Mouse (Mus musculus): ENCODE data around the gene Slc35b4. TPM values are rescaled to one million over a fixed set of nuclear protein-coding genes. Genes with fewer than 3 reads are reported as not detected.

Slc35b4 gene
- 42.9 and 44.6 TPM in 2 replicates for polyA plus RNA-seq (2016; fragmentation: Nextera tagmentation; extraction: Ambion mirVana)

GRCm38 (mm10) chr6:34176864-34177247 is at the start of gene Slc35b4:
Gene Slc35b4, minus strand, starts transcription at chr6:34177111.
- peaks cover 9% of the 10 kb centered on the region for H3K4me1 ChIP-seq
- H3K36me3 ChIP-seq: 0 out of 2 replicates have a peak, but pooled peaks cover 3% of the 10 kb centered on the region
- peak within 1 kb of the TSS; percentile 78 for H3K4me3 ChIP-seq
- H3K27me3 ChIP-seq: no peaks in the 10 kb centered on the region
- peak; percentile 100 for ATAC-seq (ENCODE audit: low FRiP score)
- no peaks in the 10 kb centered on the region; the same call in 1 of the 2 replicates for H3K9me3 ChIP-seq (replicated peaks)
- peak within 1 kb of the TSS; percentile 65 for H3K4me2 ChIP-seq (replicated peaks)
- peak within 1 kb of the TSS; percentile 77 for H3K27ac ChIP-seq
- peak within 1 kb of the TSS; percentile 90 for H3K9ac ChIP-seq
- WGBS: under 1% methylated on average over 29 of the region's 29 CpGs

GRCm38 (mm10) chr6:34225004-34225599 is 48.2 kb upstream of the Slc35b4 start:
- no peak for ATAC-seq (ENCODE audit: low FRiP score)
- H3K9me3 ChIP-seq (replicated peaks): peaks cover 6% of the 10 kb centered on the region; the same call in 1 of the 2 replicates
- 94% methylated on average over 3 of the region's 3 CpGs for WGBS
- H3K36me3 ChIP-seq: no peaks in the 10 kb centered on the region
- no peaks in the 10 kb centered on the region; the same call in 1 of the 2 replicates for H3K4me1 ChIP-seq
- no peak overlapping the region for H3K27ac ChIP-seq
- no peak overlapping the region for H3K4me3 ChIP-seq
- H3K9ac ChIP-seq: no peak overlapping the region
- no peak overlapping the region for H3K4me2 ChIP-seq (replicated peaks)
- no peaks in the 10 kb centered on the region for H3K27me3 ChIP-seq

GRCm38 (mm10) chr6:34216450-34217319 is 39.8 kb upstream of the Slc35b4 start:
- no peak for ATAC-seq (ENCODE audit: low FRiP score)
- peaks cover 3% of the 10 kb centered on the region; the same call in 1 of the 2 replicates for H3K4me1 ChIP-seq
- WGBS: 62% methylated on average over 9 of the region's 9 CpGs
- no peak overlapping the region for H3K4me3 ChIP-seq
- H3K4me2 ChIP-seq (replicated peaks): no peak overlapping the region
- H3K36me3 ChIP-seq: no peaks in the 10 kb centered on the region
- no peak overlapping the region for H3K27ac ChIP-seq
- H3K9ac ChIP-seq: no peak overlapping the region
- no peaks in the 10 kb centered on the region for H3K9me3 ChIP-seq (replicated peaks)
- no peaks in the 10 kb centered on the region for H3K27me3 ChIP-seq

- Histone ChIP-seq H3K27ac (no peak overlapping the region), H3K36me3 (no peaks in the 10 kb centered on the region), H3K9ac (no peak overlapping the region), H3K4me3 (no peak overlapping the region), H3K27me3 (no peaks in the 10 kb centered on the region), H3K4me2 (replicated peaks) (no peak overlapping the region), H3K4me1 (no peaks in the 10 kb centered on the region), H3K9me3 (replicated peaks) (no peaks in the 10 kb centered on the region)
- 83% methylated on average over 3 of the region's 3 CpGs for WGBS
- ATAC-seq (ENCODE audit: low FRiP score): no peak
Measured at GRCm38 (mm10) chr6:34205754-34206153, 28.8 kb upstream of the Slc35b4 start.

GRCm38 (mm10) chr6:34204971-34205572 is 28.2 kb upstream of the Slc35b4 start:
- 69% methylated on average over 8 of the region's 8 CpGs for WGBS
- H3K36me3 ChIP-seq: no peaks in the 10 kb centered on the region
- no peak overlapping the region for H3K4me2 ChIP-seq (replicated peaks)
- H3K27me3 ChIP-seq: no peaks in the 10 kb centered on the region
- H3K27ac ChIP-seq: no peak overlapping the region
- H3K9ac ChIP-seq: no peak overlapping the region
- no peaks in the 10 kb centered on the region for H3K4me1 ChIP-seq
- H3K4me3 ChIP-seq: no peak overlapping the region
- no peak for ATAC-seq (ENCODE audit: low FRiP score)
- H3K9me3 ChIP-seq (replicated peaks): no peaks in the 10 kb centered on the region

DNA sequence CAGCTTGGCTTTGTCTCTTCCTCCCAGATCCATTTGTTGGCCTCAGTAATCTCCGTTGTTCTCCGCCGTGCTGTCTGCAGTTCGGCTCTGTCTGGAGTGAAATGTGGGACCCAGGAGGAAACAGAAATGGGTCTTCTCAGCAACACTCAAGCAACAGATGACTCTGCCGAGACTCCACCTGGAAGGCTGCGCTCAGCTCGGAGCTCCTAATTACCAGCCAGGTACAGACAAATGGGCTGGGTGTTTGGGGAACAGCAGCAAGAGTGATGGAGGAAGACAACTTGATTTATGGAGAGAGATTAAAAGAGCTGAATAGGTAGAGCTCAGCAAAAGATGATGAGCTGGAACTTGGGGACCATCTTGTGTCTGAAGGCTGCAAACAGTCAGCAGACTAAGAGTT is 26.6 kb upstream of the Slc35b4 start:
- no peak for ATAC-seq (ENCODE audit: low FRiP score)

DNA sequence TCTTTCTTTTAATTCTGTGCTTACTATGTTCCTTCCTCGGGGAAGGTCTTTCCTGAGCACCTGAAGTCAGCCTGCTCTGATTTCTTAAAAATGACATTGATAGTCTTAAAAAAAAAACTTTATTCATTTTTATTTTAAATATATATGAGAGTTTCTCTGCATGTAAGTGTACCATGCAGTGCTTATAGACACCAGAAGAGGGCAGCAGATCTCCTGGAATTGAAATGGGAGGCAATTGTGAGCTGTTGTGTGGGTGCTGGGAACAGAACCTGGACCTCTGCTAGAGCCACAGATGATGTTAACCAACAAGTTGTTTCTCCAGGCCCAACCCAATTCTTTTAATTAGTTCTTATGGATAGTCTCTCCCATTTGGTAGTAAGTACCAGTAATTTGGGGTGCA is 18.1 kb upstream of the Slc35b4 start:
- no peaks in the 10 kb centered on the region for H3K4me1 ChIP-seq
- H3K36me3 ChIP-seq: no peaks in the 10 kb centered on the region
- ATAC-seq (ENCODE audit: low FRiP score): no peak
- no peaks in the 10 kb centered on the region for H3K9me3 ChIP-seq (replicated peaks)
- H3K27me3 ChIP-seq: no peaks in the 10 kb centered on the region
- H3K27ac ChIP-seq: no peak overlapping the region
- no peak overlapping the region for H3K9ac ChIP-seq
- H3K4me3 ChIP-seq: no peak overlapping the region
- H3K4me2 ChIP-seq (replicated peaks): no peak overlapping the region
- WGBS: 88% methylated on average over 1 of the region's 1 CpGs

More for the DNA sequence above, 26.6 kb upstream of the Slc35b4 start:
- Histone ChIP-seq H3K27me3 (no peaks in the 10 kb centered on the region), H3K4me1 (no peaks in the 10 kb centered on the region), H3K36me3 (no peaks in the 10 kb centered on the region), H3K9me3 (replicated peaks) (no peaks in the 10 kb centered on the region), H3K4me2 (replicated peaks) (no peak overlapping the region), H3K4me3 (no peak overlapping the region), H3K27ac (no peak overlapping the region), H3K9ac (no peak overlapping the region)
- WGBS: 71% methylated on average over 7 of the region's 7 CpGs

- Histone ChIP-seq H3K9ac (no peak overlapping the region), H3K9me3 (replicated peaks) (no peaks in the 10 kb centered on the region), H3K27ac (no peak overlapping the region), H3K4me1 (no peaks in the 10 kb centered on the region), H3K4me3 (no peak overlapping the region), H3K36me3 (no peaks in the 10 kb centered on the region), H3K27me3 (no peaks in the 10 kb centered on the region), H3K4me2 (replicated peaks) (no peak overlapping the region)
- 64% methylated on average over 12 of the region's 12 CpGs for WGBS
- ATAC-seq (ENCODE audit: low FRiP score): no peak
Measured at GRCm38 (mm10) chr6:34193708-34194475, 17.0 kb upstream of the Slc35b4 start.

GRCm38 (mm10) chr6:34191401-34191800 is 14.5 kb upstream of the Slc35b4 start:
- ATAC-seq (ENCODE audit: low FRiP score): no peak
- H3K4me3 ChIP-seq: no peak overlapping the region
- no peaks in the 10 kb centered on the region for H3K9me3 ChIP-seq (replicated peaks)
- H3K36me3 ChIP-seq: no peaks in the 10 kb centered on the region
- H3K4me2 ChIP-seq (replicated peaks): no peak overlapping the region
- H3K27ac ChIP-seq: no peak overlapping the region
- WGBS: 91% methylated on average over 8 of the region's 8 CpGs
- H3K9ac ChIP-seq: no peak overlapping the region
- no peaks in the 10 kb centered on the region for H3K27me3 ChIP-seq
- peaks cover 5% of the 10 kb centered on the region; the same call in 1 of the 2 replicates for H3K4me1 ChIP-seq

DNA sequence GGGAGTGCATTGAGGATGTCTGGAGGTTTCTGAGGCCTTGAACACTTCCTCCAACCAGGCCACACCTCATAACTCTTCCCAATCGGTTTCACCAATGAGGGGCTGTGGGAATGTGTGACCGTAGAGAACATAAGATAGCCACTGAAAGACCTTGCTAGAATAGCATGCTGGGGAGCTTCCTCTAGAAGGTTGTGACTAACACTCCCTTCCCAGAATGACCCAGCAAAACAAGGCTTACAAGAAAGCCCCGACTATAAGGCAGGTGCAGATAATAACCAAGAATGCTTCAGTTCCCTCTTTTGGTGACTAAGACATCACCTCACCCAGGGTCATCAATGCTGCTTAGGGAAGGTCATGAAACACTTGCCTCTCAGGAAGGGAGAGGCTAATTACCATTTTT is 12.6 kb upstream of the Slc35b4 start:
- no peak overlapping the region for H3K4me2 ChIP-seq (replicated peaks)
- H3K9me3 ChIP-seq (replicated peaks): no peaks in the 10 kb centered on the region
- ATAC-seq (ENCODE audit: low FRiP score): no peak
- WGBS: 97% methylated on average over 3 of the region's 3 CpGs
- H3K9ac ChIP-seq: no peak overlapping the region
- H3K27ac ChIP-seq: no peak overlapping the region
- no peak overlapping the region for H3K4me3 ChIP-seq
- no peaks in the 10 kb centered on the region for H3K27me3 ChIP-seq
- H3K36me3 ChIP-seq: no peaks in the 10 kb centered on the region
- H3K4me1 ChIP-seq: peaks cover 5% of the 10 kb centered on the region; the same call in 1 of the 2 replicates

- H3K4me1 ChIP-seq: peaks cover 5% of the 10 kb centered on the region; the same call in 1 of the 2 replicates
- no peak overlapping the region for H3K9ac ChIP-seq
- no peak for ATAC-seq (ENCODE audit: low FRiP score)
- no peak overlapping the region for H3K27ac ChIP-seq
- H3K4me3 ChIP-seq: no peak overlapping the region
- 36% methylated on average over 7 of the region's 7 CpGs for WGBS
- no peaks in the 10 kb centered on the region for H3K27me3 ChIP-seq
- H3K36me3 ChIP-seq: no peaks in the 10 kb centered on the region
- no peak overlapping the region for H3K4me2 ChIP-seq (replicated peaks)
- H3K9me3 ChIP-seq (replicated peaks): no peaks in the 10 kb centered on the region
Measured at GRCm38 (mm10) chr6:34187986-34188599, 11.2 kb upstream of the Slc35b4 start.
